Mouse (Mus musculus) small intestine, adult 2 months (tissue): ENCODE measurements around the gene Rbfox1.

ENCODE experiments used
- CTCF ChIP-seq: fragments of 200-500 bp; IDR thresholded peaks from 2 replicates; pipeline ENCODE4 v1.5.1; 2012; ENCODE audit warnings: low read depth, mild to moderate bottlenecking, control low read depth, inconsistent platforms, low read length, moderate library complexity, mixed read lengths; ENCODE audit not compliant: insufficient replicate concordance, insufficient read length; ENCODE audit errors: extremely low read depth
- POLR2A ChIP-seq: fragments of 200-500 bp; IDR thresholded peaks from 2 replicates; pipeline ENCODE4 v1.6.1; 2012; ENCODE audit warnings: low read depth, mild to moderate bottlenecking, control low read depth, inconsistent platforms, low read length, moderate library complexity

- TF ChIP-seq CTCF (no peak), POLR2A (no peak)
Measured at GRCm38 (mm10) chr16:7207599-7207998, 1322.4 kb downstream of the Rbfox1 start.
